8 mouse cellular contexts compared by ENCODE assay signal in genomic region chr10:45372994-45373692, GRCm38 (mm10). TPM values are rescaled to one million over a fixed set of nuclear protein-coding genes. Genes with fewer than 3 reads are reported as not detected.
A peak's percentile ranks its signal among the peaks of the same experiment; 100 is the strongest.
DNase-seq lines count a peak whose midpoint lies in the region; ATAC-seq and TF ChIP-seq lines count a peak whose summit lies in the region.

No protein-coding gene starts in this region.

- H3K4me3 ChIP-seq in kidney, embryonic 16.5 days (ENCODE audit: low read length): no peak overlapping the region
- H3K4me3 ChIP-seq in liver, adult 2 months (ENCODE audit: insufficient read depth, low read depth, low read length): no peak overlapping the region
- no peak overlapping the region for H3K4me3 ChIP-seq in neural tube, embryonic 12.5 days

- H3K36me3 ChIP-seq in kidney, embryonic 16.5 days (ENCODE audit: insufficient read depth, low read length): no peaks in the 10 kb centered on the region
- no peaks in the 10 kb centered on the region for H3K36me3 ChIP-seq in liver, adult 2 months (ENCODE audit: control insufficient read depth, insufficient read depth, low read length)
- no peaks in the 10 kb centered on the region for H3K36me3 ChIP-seq in neural tube, embryonic 12.5 days

- H3K9me3 ChIP-seq in kidney, embryonic 16.5 days (ENCODE audit: low read length): no peaks in the 10 kb centered on the region
- no peaks in the 10 kb centered on the region for H3K9me3 ChIP-seq in neural tube, embryonic 12.5 days

- H3K79me2 ChIP-seq in liver, adult 2 months (ENCODE audit: control insufficient read depth, insufficient read depth, low read length): no peaks in the 10 kb centered on the region

- no peak overlapping the region for H3K9ac ChIP-seq in kidney, embryonic 16.5 days (replicated peaks; ENCODE audit: low read length)
- H3K9ac ChIP-seq in liver, adult 2 months (ENCODE audit: low read depth, low read length): no peak overlapping the region
- no peak overlapping the region for H3K9ac ChIP-seq in neural tube, embryonic 12.5 days

- 46% methylated on average over 4 of the region's 4 CpGs for WGBS in kidney, embryonic 16.5 days
- 39% methylated on average over 4 of the region's 4 CpGs for WGBS in liver, adult 2 months
- WGBS in neural tube, embryonic 12.5 days: 60% methylated on average over 4 of the region's 4 CpGs

- H3K4me2 ChIP-seq in kidney, embryonic 16.5 days (replicated peaks; ENCODE audit: low read depth, low read length): no peak overlapping the region
- H3K4me2 ChIP-seq in neural tube, embryonic 12.5 days (replicated peaks): no peak overlapping the region

- DNase-seq in A20 (ENCODE audit: low read depth, low spot score): peak; percentile 68
- peak; percentile 2 for DNase-seq in T-cell, adult 2 months (ENCODE audit: low spot score)
- DNase-seq in cerebellum, postnatal 14 days: peak; percentile 83
- peak; percentile 65 to 79 for DNase-seq in frontal cortex, postnatal 36 days (ENCODE audit: low spot score in 2 of 2)
- DNase-seq in liver, adult 2 months (ENCODE audit: extremely low read depth, low read depth, low spot score): peak; percentile 62
- peak; percentile 68 for DNase-seq in testis, postnatal 10 days (ENCODE audit: low spot score)

- H3K27me3 ChIP-seq in kidney, embryonic 16.5 days (ENCODE audit: insufficient read depth, low read length): no peaks in the 10 kb centered on the region
- H3K27me3 ChIP-seq in liver, adult 2 months (ENCODE audit: control insufficient read depth, insufficient read depth, low read length): no peaks in the 10 kb centered on the region
- no peaks in the 10 kb centered on the region for H3K27me3 ChIP-seq in neural tube, embryonic 12.5 days (replicated peaks)

- TF ChIP-seq POLR2A in liver, adult 2 months (IDR thresholded peaks at IDR 0.05; ENCODE audit: extremely low read depth, insufficient read depth, low read length): no peak

- no peak overlapping the region for H3K27ac ChIP-seq in kidney, embryonic 16.5 days (ENCODE audit: low read length)
- no peak overlapping the region for H3K27ac ChIP-seq in liver, adult 2 months (replicated peaks; ENCODE audit: insufficient read depth, low read depth, low read length)
- H3K27ac ChIP-seq in neural tube, embryonic 12.5 days: no peak overlapping the region

- ATAC-seq in kidney, embryonic 16.5 days (ENCODE audit: low FRiP score, low TSS enrichment): peak; percentile 54; the same call in 1 of the 2 replicates
- ATAC-seq in neural tube, embryonic 12.5 days (ENCODE audit: low FRiP score, low read depth): peak; percentile 65; the same call in 1 of the 2 replicates

- no peaks in the 10 kb centered on the region for H3K4me1 ChIP-seq in kidney, embryonic 16.5 days (ENCODE audit: insufficient read depth, low read length)
- H3K4me1 ChIP-seq in liver, adult 2 months (ENCODE audit: control insufficient read depth, insufficient read depth, low read length): no peaks in the 10 kb centered on the region
- no peaks in the 10 kb centered on the region for H3K4me1 ChIP-seq in neural tube, embryonic 12.5 days

- TF ChIP-seq CTCF in liver, adult 2 months (IDR thresholded peaks at IDR 0.05; ENCODE audit: low read depth, low read length): peak; percentile 76

RNA-seq across cellular contexts. Expression of gene Bves, which starts 37.6 kb away (rescaled TPM):
- polyA plus RNA-seq in kidney, embryonic 16.5 days (2015; fragmentation: Nextera tagmentation; extraction: Ambion mirVana): 1.1 and 1.9 TPM in 2 replicates
- total RNA-seq in liver, adult 2 months (2014; rRNA removed): under 0.01 and 0.09 TPM in 2 replicates
- not detected in 2 replicates for polyA plus RNA-seq in liver, adult 2 months (2012; rRNA removed)
- polyA plus RNA-seq in neural tube, embryonic 12.5 days (2016; fragmentation: Nextera tagmentation; extraction: Ambion mirVana): 2.7 and 3.2 TPM in 2 replicates

Comparison
In these comparisons a context has a peak if more than half of its experiments do, and no peak if none do; other contexts are left out.
1. DNase-seq: peak in every context shown above with its lines; median percentile 83 in cerebellum, postnatal 14 days; 72 in frontal cortex, postnatal 36 days; 68 in A20; 68 in testis, postnatal 10 days; 62 in liver, adult 2 months; 2 in T-cell, adult 2 months.